Mouse (Mus musculus): ENCODE results near the gene Cplx2.

GRCm38 (mm10) chr13:54338815-54339214, 32.3 kb upstream of the Cplx2 start:
- TF ChIP-seq CTCF (IDR thresholded peaks at IDR 0.05; ENCODE audit: low read depth) = no peak
- no peak for TF ChIP-seq EP300 (IDR thresholded peaks at IDR 0.05; ENCODE audit: low read depth)
